Mouse (Mus musculus) testis, postnatal 10 days (tissue): ENCODE results near the gene Mapk1ip1l.

ENCODE experiments used
- DNase-seq: peaks from one replicate; pipeline ENCODE4 v3.0.0; 2021; ENCODE audit warnings: low spot score

Mapk1ip1l gene

DNA sequence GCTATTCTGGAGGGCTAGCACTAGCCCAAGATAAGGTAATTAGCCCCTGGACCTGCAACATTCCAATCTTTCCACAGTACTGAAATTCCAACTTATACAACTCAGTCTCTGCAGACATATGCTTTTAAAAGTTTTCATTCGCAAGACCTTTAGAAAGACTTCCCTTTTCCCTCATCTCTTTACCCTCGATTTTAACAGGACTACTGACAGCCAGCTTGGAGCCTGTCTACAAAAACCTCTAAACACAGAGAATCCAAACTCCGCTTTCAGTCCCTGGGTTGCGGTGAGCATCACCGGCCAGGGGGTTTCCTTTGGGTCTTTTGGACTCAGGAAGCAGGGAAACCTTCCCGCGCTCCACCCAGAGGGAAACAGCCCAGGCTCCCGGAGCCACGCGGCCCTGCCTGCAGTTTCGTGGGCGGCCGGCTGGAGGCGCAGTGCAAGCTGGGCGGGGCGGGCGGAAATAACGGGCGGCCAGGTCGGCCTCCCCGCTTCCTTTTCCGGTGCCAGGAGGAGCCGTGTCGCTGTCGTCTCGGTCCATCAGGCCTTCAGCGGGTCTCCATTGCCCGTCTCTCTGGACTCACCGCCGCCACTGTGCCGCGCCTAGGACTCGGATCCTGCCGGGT, at the start of gene Mapk1ip1l:
Gene Mapk1ip1l, plus strand, starts transcription at position 482 of the 623 bp plus-strand sequence.
- peak; percentile 97 for DNase-seq

DNA sequence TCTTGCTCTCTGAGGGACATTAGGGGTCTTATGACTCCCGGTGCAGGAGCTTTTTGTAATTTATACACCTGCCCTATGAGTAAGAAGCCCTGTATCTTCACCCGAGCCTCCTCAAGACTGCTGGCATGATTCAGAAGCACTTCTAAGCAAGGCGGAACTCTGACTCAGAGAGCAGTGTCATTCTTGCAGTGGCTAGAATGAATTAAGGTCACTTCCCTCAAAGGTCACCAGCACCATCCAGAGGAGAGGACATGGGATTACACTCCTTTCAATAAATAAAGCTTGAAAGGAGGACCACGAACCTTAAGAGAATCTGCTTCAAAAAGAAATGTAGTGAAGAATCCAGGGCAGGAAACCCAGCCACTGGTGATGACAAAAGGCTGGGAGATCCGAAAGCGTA, 48.2 kb upstream of the Mapk1ip1l start:
- DNase-seq = no peak

DNA sequence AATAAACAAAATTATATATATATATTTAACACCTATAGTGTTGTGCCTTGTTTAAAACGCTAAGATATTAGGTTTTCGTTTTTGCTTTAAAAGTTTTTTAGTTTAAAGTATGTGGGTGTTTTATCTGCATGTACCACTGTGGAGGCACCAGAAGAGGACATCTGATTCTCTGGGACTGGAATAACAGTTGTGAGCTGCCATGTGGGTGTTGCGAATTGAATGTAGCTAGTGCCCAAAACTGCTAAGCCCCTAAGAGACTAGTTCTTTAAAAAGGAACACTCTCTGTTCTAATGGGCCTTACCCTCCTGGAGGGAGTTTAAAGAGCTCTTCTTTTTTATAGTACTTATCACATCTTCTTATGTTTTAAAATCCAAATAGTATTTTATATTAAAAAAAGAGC, 33.2 kb upstream of the Mapk1ip1l start:
- no peak for DNase-seq

DNA sequence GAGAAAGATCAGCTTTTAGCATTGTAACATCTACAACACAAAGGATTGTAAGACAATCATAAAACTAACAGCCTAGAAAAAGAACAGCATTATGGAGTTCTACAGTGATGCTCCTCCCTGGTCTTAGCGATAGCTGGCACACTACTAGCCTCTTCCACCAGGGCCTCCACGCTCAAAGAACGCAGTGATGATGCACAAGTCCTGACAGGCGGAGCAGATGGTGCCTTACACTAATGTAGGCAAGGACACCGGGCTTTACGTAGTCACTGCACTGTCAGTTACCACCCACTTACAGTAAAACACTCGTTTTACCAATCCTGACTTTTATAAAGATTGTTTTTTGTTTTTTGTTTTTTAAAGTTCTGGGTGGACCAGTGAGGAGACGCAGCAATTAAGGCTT, 32.2 kb upstream of the Mapk1ip1l start:
- no peak for DNase-seq

DNA sequence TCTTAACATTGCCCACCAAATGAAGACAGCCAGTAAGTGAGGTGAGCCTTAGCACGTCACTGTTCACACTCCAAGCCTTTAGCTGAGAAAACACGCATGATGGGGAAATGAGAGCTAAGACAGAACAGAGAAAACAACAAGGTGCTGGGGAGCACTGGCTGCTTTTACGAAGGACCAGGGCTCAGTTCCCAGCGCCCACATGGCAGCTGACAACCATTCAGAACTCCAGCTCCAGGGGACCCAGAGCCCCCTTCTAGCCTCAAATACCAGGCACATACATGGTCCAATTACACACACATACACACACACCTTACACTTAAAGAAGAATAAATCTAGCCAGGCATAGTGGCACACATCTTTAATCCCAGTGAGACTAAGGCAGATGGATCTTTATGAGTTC, 29.0 kb upstream of the Mapk1ip1l start:
- DNase-seq = no peak

DNA sequence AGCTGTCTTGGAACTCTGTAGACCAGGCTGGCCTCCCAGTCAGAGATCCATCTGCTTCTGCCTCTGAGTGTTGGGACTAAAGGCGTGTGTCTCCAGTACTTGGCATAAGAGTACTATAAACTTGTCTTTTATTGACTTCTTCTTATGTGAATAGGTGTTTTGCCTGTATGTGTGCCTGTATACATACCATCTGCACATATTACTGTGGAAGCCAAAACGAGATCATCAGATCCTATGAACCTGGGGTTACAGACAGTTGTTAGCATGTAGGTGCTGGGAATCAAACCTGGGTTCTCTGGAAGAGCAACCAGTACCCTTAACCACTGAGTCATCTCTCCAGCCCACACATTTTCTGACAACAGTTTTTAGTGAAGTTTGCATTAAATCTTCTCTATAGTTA, 28.4 kb upstream of the Mapk1ip1l start:
- no peak for DNase-seq

DNA sequence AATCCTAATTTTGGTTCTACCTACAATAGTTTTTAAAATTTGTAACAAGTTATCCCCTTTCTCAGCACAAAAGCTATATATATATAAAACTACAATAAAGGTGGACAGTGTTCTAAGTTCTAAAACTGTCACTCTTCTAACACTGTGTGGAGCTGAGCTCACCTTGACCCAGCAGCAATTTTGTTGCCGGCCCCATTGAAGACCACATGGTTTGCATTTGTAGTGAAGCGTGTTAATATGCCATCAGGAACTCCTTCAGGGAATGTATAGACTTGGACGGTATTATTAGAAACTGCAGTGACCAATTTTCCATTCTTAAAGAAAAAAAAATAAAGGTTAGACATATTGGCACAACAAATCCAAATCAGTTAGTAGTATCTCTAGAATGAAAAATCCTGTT, 24.3 kb upstream of the Mapk1ip1l start:
- no peak for DNase-seq

DNA sequence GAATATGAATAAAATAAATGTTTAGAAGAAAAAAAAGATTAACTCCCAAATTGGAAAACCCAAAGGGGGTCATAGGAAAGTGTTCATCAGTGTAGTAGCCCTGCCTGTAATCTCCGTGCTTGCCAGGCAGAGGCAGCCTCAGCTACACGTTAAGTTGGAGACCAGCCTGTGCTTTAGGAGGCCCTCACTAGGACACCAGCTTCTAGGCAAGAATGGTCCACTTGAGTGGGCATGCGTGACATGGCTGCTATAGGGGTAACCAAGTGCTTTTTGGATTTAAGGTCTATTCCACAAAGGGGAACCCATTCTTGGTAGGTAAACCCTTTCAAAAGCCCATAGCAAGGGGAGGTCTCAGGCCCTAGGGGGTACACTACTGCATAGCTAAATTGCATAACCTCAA, 22.6 kb upstream of the Mapk1ip1l start:
- DNase-seq = no peak

DNA sequence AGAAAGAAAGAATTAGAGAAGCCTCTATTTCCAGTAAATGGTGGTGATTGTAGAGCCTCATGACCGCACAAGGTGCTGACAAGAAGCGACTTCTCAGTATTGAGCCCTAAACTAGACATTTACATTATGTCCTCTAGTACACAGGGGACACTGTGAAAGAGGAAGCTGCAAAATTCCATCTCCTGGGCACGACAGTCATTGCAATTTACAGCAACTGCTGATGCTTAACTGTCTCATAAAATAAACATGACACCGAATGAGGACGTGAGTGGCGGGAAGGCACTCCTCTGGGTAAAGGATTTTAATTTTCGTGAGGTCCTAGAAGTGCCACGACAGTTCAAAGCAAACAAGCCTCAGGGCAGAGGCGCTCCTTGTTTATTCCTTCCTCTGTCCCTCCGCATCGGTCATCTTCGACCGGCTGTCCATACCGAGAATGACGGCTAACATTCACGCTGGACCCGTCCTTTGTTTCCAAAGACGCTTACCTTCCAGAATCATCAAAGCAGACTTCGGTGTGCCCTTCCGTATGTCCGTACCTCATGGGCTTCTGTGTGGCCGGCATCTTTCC, 21.9 kb upstream of the Mapk1ip1l start:
- no peak for DNase-seq

DNA sequence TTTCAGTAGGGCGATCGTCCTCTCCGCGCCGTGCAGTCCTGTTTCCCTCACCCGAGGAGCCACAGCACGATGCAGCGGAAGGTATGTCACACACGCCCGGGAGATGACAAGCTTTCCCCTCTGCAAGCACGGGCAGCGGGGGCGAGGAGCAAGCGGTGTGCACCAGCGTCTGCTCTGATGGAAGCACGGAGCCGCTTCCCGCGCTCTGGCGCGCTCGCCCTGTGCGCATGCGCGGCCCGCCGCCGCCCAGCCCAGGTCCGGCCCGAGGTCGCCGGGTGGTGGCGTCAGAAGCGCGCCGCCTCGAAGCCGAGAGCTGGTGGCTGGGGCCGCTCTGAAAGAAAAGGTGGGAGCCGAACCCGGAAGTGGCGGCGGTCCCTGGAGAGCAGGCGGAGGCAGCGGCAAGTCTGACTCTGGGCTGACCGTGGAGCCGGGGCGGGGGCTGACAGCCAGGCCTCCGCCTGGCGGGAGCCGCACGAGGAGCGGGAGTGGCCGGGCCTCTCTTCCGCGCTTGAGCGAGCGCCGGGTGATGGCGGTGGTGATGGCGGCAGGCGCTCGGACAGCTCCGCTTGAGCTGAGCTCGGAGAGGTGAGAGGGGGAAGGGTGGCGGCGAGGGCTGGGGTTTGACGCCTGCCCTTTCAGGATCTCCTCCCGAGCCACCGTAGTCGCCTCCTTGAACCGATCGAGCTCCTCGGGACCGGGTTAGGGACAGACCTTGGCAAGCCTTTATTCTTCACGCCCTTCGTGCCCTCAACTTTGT, 21.3 kb upstream of the Mapk1ip1l start, which contains the start of the genes Wdhd1 and Socs4:
Gene Wdhd1, minus strand, starts transcription at position 221 of the 757 bp plus-strand sequence.
Gene Socs4, plus strand, starts transcription at position 295 of the 757 bp plus-strand sequence.
- DNase-seq = peak; percentile 95

DNA sequence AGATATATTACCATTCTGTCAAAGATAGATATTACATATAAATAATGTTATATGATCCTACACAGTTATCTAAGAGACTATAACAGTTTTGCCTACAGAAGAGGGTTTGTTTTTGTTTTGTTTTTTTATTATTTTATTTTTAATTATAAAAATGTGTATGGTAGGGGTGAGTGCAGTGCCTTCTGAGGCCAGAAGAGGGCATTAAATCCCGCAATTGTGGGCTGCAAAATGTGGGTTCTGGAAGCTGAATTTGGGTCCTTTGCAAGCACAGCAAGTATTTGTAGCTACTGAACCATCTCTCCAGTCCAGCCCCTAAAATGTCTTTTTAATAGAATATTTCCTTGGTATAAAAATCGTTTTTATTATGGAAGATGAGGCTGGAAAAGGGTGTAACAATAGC, 19.0 kb upstream of the Mapk1ip1l start:
- no peak for DNase-seq

DNA sequence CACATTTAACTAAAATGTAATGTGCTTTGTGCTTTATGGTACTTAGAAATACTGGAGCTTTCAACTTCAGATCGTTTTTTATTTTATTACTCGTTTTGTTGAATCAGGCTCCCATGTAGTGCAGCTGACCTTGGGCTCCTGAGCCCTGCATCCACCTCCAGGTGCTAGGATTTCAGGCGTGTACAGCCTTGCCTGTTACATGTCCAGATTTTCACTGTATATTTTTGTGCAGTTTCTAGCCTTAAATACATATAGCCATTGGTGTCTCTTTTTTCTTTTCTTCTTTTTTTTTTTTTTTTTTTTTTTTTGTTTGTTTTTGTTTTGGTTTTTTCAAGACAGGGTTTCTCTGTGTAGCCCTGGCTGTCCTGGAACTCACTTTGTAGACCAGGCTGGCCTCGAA, 16.5 kb upstream of the Mapk1ip1l start:
- DNase-seq = no peak

DNA sequence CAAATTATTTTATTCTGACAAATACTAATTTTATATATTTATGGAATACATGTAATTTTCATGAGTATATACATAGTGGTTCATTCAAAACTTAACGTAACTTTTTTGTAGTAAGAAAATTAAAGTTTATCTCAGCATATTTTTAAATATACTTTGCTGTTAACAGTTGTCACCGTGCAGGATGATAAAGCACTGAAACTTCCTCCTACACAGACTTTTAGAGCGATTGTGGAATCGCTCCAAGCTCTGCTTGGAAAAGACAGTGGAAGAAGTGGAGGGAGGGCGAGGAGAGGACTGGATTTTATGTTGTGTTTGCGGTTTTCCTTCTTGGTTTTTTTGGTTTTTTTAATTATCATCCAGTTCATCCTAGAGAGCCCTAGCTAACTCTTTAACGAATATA, 14.5 kb upstream of the Mapk1ip1l start:
- DNase-seq = no peak

DNA sequence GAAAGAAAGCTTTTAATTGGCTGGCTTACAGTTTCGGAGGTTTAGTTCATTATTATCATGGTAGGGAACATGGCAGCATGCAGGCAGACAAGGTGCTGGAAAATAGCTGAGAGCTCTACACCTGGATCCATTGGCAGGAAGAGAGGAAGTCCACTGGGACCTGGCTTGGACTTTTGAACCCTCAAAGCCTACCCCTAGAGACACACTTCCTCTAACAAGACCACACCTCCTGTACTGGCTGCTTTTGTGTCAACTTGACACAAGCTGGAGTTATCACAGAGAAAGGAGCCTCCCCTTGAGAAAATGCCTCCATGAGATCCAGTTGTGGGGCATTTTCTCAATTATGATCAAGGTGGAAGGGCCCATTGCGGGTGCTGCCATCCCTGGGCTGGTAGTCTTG, 12.8 kb upstream of the Mapk1ip1l start:
- DNase-seq = no peak

DNA sequence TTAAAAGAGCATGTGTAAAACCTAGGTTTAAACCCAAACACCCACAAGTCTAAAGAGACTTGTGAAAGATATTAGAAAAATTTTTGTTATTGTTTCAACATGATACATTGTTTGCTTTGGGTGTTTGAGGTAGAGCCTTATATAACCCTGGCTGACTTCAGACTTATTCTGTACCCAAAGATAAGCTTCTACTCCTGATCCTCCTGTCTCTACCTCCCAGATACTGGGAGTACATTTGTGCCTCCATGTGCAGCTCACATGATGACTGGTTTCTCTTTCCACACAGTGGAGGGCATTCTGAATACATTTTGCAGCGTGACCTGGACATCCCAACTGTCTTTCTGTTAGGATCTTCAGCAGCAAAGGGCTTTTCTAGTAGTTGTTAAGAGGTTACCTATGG, 11.9 kb upstream of the Mapk1ip1l start:
- no peak for DNase-seq

DNA sequence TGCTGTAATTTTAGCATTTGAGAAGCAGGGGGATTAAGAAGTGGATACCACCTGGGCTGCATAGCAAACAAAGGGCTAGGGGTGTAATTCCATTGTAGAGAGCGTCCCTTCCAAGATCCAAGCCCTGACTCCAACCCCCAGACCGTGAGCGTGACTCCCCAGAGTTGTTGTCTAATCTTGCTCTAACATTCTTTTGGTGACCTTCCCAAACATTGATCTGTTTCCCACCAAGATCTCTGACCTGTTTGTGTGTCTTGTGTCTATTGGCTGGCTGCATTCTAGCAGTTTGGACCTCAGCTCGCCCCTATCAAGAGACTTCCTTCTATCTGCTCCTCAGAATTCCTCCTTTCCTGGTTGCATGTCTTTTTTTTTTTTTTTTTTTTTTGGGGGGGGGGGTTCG, 11.0 kb upstream of the Mapk1ip1l start:
- DNase-seq = no peak

DNA sequence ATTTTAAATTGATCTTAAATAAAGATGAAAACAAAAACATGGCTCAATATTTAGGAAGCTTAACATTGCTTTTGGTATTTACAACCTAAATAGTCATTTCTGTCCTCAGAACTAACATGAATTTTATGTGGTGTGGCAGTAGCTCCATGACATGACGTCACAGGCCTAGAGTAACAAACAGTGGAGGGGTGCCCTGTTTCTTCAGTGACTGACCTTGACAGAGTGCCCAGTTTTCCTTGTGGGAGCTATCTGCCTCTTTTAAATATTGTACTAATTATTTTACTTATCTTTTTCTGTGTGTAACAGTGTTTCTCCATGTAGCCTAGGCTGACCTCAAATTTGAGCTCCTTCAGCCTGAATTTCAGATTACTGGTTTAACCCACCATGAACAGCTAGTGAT, 6.3 kb upstream of the Mapk1ip1l start:
- peak; percentile 63 for DNase-seq

DNA sequence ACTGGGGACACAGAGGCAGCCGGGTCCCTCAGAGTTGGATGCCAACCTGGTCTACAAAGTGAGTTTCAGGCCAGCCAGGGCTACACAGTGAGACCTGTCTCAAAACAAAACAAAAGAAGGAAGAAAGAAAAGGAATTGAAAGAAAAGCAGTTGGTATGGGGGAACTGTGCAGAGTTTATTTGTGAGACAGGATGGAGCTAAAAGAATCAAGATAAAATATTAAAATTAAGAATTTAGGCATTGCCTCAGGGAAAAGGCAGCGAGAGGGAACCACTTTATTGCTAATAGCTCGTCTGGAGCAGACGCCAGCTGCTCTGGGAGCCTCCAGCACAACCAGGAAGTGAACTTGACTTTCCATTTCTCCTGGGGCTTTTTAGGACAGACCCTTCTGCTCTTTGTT, 3.9 kb upstream of the Mapk1ip1l start:
- no peak for DNase-seq

DNA sequence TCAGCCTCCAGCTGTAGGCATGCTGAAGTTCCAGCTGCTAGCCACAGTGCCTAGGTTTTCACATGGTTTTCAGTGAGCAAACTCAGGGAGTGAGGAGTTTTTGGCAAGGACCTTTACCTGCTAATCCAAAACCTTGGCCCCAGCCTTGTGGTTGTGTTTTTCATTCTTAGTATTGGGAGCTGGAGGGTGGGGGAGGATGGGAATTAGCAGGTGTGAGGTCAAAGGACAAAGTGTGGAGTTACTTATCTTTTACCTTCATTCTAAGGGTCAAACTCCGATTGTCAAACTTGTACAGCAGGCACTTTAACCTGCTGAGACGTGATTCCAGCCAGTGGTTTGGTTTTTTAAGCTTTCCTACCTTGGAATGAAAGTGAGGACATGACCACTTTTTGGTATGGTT, 1.8 kb upstream of the Mapk1ip1l start:
- no peak for DNase-seq

DNA sequence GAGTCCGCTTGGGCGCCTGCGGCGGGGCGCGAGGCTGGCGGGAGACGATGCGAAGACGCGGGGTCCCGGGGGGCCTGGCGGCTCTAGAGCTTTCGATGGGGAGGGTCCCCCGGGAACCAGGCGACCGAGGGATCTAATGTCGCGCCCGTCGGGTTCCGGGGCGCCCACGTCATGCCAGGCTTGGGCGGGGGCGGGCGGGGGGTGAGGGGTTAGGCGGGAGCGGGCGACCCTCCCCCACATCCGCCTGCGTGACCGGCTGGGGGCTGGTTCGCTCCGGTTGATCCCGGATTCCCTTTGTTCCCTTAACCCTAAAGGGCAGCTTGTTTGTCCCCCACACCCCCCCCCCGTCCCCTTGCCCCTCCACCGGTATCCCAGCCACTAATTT, 334 bp downstream of the Mapk1ip1l start:
- no peak for DNase-seq

DNA sequence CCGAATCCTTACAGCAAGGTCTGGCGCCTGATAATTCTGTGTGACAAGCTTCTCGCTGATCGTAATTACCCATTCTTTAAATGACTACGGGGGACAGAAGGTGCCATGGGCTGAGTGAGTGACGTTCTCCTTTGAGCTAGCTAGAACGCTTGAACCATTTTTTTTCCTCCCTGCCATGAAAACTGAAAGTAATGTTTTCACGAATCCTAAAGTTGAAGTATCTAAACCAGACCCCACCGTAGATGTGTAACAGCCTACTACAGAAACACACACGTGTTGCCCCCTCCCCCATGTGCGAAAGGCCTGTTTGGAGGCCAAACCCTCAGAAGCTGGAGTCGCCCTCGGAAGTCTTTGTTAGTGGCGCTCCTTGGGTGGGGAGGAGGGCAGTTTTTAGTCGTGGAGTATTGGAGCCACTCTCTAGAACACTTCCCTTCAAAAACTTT, 774 bp downstream of the Mapk1ip1l start:
- DNase-seq = peak; percentile 63

DNA sequence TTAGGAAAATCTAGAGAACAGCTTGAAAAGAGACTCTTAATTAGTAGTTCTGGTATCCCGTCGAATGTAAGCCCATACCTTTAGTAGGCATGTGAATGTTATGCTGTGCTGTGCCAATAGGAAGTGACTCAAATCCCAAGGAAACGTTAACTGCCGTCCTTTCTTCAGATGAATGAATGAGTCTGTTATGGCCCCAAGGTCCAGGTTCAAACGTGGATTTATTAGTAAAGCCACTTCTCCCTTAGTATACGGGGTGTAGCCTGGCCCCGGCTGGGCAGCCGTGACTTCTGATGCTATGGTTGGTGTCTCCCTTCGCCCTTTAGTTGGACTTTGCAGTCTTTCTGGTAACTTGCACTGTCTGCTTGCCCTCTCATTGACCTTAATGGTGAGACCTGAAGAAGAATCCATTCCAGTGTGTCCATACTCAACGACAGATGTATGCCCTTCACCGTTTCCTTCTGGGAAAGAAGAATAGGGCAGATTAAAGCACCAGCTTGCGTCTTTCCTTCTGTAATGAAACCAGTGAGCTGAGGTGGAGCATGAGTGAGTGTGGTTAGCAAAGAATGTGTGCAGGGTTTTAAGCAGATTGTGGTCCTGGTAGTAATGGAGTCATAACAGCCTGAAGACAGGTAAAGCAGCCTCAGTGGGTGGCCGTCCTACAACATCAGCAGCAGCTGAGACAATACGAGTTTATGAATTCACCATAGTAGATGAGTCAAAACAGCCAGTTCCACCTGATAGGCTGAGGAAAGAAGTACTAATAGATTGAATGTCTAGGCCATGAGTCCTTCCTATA, 5.0 kb downstream of the Mapk1ip1l start:
- DNase-seq = no peak
